In genomic region chr1:164248465-164249331, GRCm38 (mm10) we compare ENCODE assay signal across 8 mouse cellular contexts. TPM values are rescaled to one million over a fixed set of nuclear protein-coding genes. Genes with fewer than 3 reads are reported as not detected.
DNase-seq lines count a peak whose midpoint lies in the region; ATAC-seq and TF ChIP-seq lines count a peak whose summit lies in the region.

Gene Slc19a2, plus strand, starts transcription at chr1:164249046.

- peak within 1 kb of the TSS; percentile 71 for H3ac ChIP-seq in C2C12 (ENCODE audit: control insufficient read depth, insufficient read length, low read depth)
- H3ac ChIP-seq in myocyte (ENCODE audit: control insufficient read depth, insufficient read length) = peak within 1 kb of the TSS; percentile 82

- DNase-seq in brain, embryonic 14.5 days (ENCODE audit: low read depth) = peak; percentile 99
- peak; percentile 97 for DNase-seq in liver, adult 2 months (ENCODE audit: extremely low read depth, low read depth, low spot score)
- peak; percentile 98 for DNase-seq in splenic B cell, adult 2 months (ENCODE audit: low read depth, low spot score)

- H3K4me1 ChIP-seq in erythroblast, embryonic 14.5 days (ENCODE audit: control insufficient read depth) = peaks cover 44% of the 10 kb centered on the region
- H3K4me1 ChIP-seq in heart, embryonic 11.5 days (ENCODE audit: control insufficient read depth, insufficient read depth, low read length) = peaks cover 15% of the 10 kb centered on the region
- H3K4me1 ChIP-seq in kidney, embryonic 16.5 days (ENCODE audit: insufficient read depth, low read length) = peaks cover 23% of the 10 kb centered on the region
- no peaks in the 10 kb centered on the region for H3K4me1 ChIP-seq in liver, adult 2 months (ENCODE audit: control insufficient read depth, insufficient read depth, low read length)

- H3K79me2 ChIP-seq in C2C12 (ENCODE audit: control insufficient read depth, insufficient read depth) (peaks cover 45% of the 10 kb centered on the region), myocyte (ENCODE audit: control insufficient read depth, insufficient read depth) (peaks cover 35% of the 10 kb centered on the region)
- H3K79me2 ChIP-seq in liver, adult 2 months (ENCODE audit: control insufficient read depth, insufficient read depth, low read length) = peaks cover 18% of the 10 kb centered on the region; the same call in 1 of the 2 replicates

- H3K4me3 ChIP-seq in C2C12 (ENCODE audit: insufficient read depth, poor library complexity, severe bottlenecking) (peak within 1 kb of the TSS; percentile 75), myocyte (peak within 1 kb of the TSS; percentile 38)
- peak within 1 kb of the TSS; percentile 65 for H3K4me3 ChIP-seq in erythroblast, embryonic 14.5 days (replicated peaks)
- H3K4me3 ChIP-seq in heart, embryonic 11.5 days (ENCODE audit: low read depth, low read length) = peak within 1 kb of the TSS; percentile 79
- peak within 1 kb of the TSS; percentile 83 for H3K4me3 ChIP-seq in kidney, embryonic 16.5 days (ENCODE audit: low read length)
- H3K4me3 ChIP-seq in liver, adult 2 months (ENCODE audit: insufficient read depth, low read depth, low read length) = peak within 1 kb of the TSS; percentile 90

- peak within 1 kb of the TSS; percentile 87 for H3K9ac ChIP-seq in heart, embryonic 11.5 days (ENCODE audit: low read depth, low read length)
- peak within 1 kb of the TSS; percentile 82 for H3K9ac ChIP-seq in kidney, embryonic 16.5 days (replicated peaks; ENCODE audit: low read length)
- H3K9ac ChIP-seq in liver, adult 2 months (ENCODE audit: low read depth, low read length) = peak within 1 kb of the TSS; percentile 93

- H3K79me3 ChIP-seq in C2C12 (ENCODE audit: low read depth) = peaks cover 40% of the 10 kb centered on the region

- peak within 1 kb of the TSS; percentile 92 for H3K4me2 ChIP-seq in heart, embryonic 11.5 days
- peak within 1 kb of the TSS; percentile 88 for H3K4me2 ChIP-seq in kidney, embryonic 16.5 days (replicated peaks; ENCODE audit: low read depth, low read length)
- H3K4me2 ChIP-seq in myocyte (ENCODE audit: low read depth) = peak within 1 kb of the TSS; percentile 87

- ATAC-seq in heart, embryonic 11.5 days (replicated peaks; ENCODE audit: insufficient number of reproducible peaks, low FRiP score, low TSS enrichment) = peak; percentile 96
- ATAC-seq in kidney, embryonic 16.5 days (ENCODE audit: low FRiP score, low TSS enrichment) = peak; percentile 98

- TF ChIP-seq POLR2A in brain, embryonic 14.5 days (IDR thresholded peaks at IDR 0.05; ENCODE audit: borderline replicate concordance, extremely low read depth, insufficient read depth, insufficient read length, poor library complexity, severe bottlenecking) = peak; percentile 61; the same call in 1 of the 2 replicates
- TF ChIP-seq POLR2A in liver, adult 2 months (IDR thresholded peaks at IDR 0.05; ENCODE audit: extremely low read depth, insufficient read depth, low read length) = peak; percentile 89
- TF ChIP-seq POLR2A in myocyte (IDR thresholded peaks at IDR 0.05; ENCODE audit: insufficient read length, low read depth) = peak; percentile 92

- TF ChIP-seq CTCF in C2C12 (IDR thresholded peaks at IDR 0.05; ENCODE audit: control insufficient read depth, insufficient read depth, insufficient read length) = no peak
- TF ChIP-seq CTCF in brain, embryonic 14.5 days (IDR thresholded peaks at IDR 0.05; ENCODE audit: borderline replicate concordance, extremely low read depth, insufficient read depth, insufficient read length) = no peak
- no peak for TF ChIP-seq CTCF in liver, adult 2 months (IDR thresholded peaks at IDR 0.05; ENCODE audit: low read depth, low read length)

- no peaks in the 10 kb centered on the region for H3K27me3 ChIP-seq in C2C12 (ENCODE audit: control insufficient read depth, insufficient read depth, insufficient read length)
- H3K27me3 ChIP-seq in erythroblast, embryonic 14.5 days (ENCODE audit: control insufficient read depth) = peaks cover 4% of the 10 kb centered on the region; the same call in 1 of the 2 replicates
- H3K27me3 ChIP-seq in heart, embryonic 11.5 days (ENCODE audit: control insufficient read depth, insufficient read depth, low read length) = no peaks in the 10 kb centered on the region
- H3K27me3 ChIP-seq in kidney, embryonic 16.5 days (ENCODE audit: insufficient read depth, low read length) = no peaks in the 10 kb centered on the region
- no peaks in the 10 kb centered on the region for H3K27me3 ChIP-seq in liver, adult 2 months (ENCODE audit: control insufficient read depth, insufficient read depth, low read length)
- no peaks in the 10 kb centered on the region for H3K27me3 ChIP-seq in myocyte (ENCODE audit: control insufficient read depth, insufficient read depth, insufficient read length)
- H3K27me3 ChIP-seq in splenic B cell, adult 2 months (ENCODE audit: control insufficient read depth, insufficient read depth, low read length, poor library complexity, severe bottlenecking) = no peaks in the 10 kb centered on the region

- H3K9me3 ChIP-seq in erythroblast, embryonic 14.5 days (ENCODE audit: control insufficient read depth, low read length) = no peaks in the 10 kb centered on the region
- no peaks in the 10 kb centered on the region for H3K9me3 ChIP-seq in heart, embryonic 11.5 days (replicated peaks; ENCODE audit: control insufficient read depth, low read length)
- no peaks in the 10 kb centered on the region for H3K9me3 ChIP-seq in kidney, embryonic 16.5 days (ENCODE audit: low read length)

- H3K36me3 ChIP-seq in C2C12 (ENCODE audit: control insufficient read depth, insufficient read depth) (no peaks in the 10 kb centered on the region), myocyte (ENCODE audit: control insufficient read depth, insufficient read depth) (no peaks in the 10 kb centered on the region)
- H3K36me3 ChIP-seq in erythroblast, embryonic 14.5 days (ENCODE audit: control insufficient read depth) = no peaks in the 10 kb centered on the region
- H3K36me3 ChIP-seq in heart, embryonic 11.5 days (ENCODE audit: control insufficient read depth, insufficient read depth, low read length) = no peaks in the 10 kb centered on the region
- H3K36me3 ChIP-seq in kidney, embryonic 16.5 days (ENCODE audit: insufficient read depth, low read length) = no peaks in the 10 kb centered on the region
- no peaks in the 10 kb centered on the region for H3K36me3 ChIP-seq in liver, adult 2 months (ENCODE audit: control insufficient read depth, insufficient read depth, low read length)
- H3K36me3 ChIP-seq in splenic B cell, adult 2 months (ENCODE audit: control insufficient read depth, insufficient read depth, low read length, poor library complexity, severe bottlenecking) = no peaks in the 10 kb centered on the region

- 2% methylated on average over 56 of the region's 79 CpGs for WGBS in heart, embryonic 11.5 days (ENCODE audit: insufficient replicate concordance)
- WGBS in kidney, embryonic 16.5 days = 0% methylated on average over 55 of the region's 79 CpGs
- under 1% methylated on average over 61 of the region's 79 CpGs for WGBS in liver, adult 2 months

- peak within 1 kb of the TSS; percentile 90 for H3K27ac ChIP-seq in heart, embryonic 11.5 days (ENCODE audit: low read depth, low read length)
- H3K27ac ChIP-seq in kidney, embryonic 16.5 days (ENCODE audit: low read length) = peak within 1 kb of the TSS; percentile 91
- H3K27ac ChIP-seq in liver, adult 2 months (replicated peaks; ENCODE audit: insufficient read depth, low read depth, low read length) = peak within 1 kb of the TSS; percentile 90

TF ChIP-seq in C2C12, 6 proteins besides CTCF, POLR2A, EP300 and RAD21:
- TF ChIP-seq MYOD1 (IDR thresholded peaks at IDR 0.05; ENCODE audit: control insufficient read depth, insufficient read length, low read depth) (no peak), MYOG (IDR thresholded peaks at IDR 0.05; ENCODE audit: control insufficient read depth, extremely low read depth, insufficient read length) (no peak), FOSL1 (IDR thresholded peaks at IDR 0.05; ENCODE audit: insufficient read depth, low read length, poor library complexity, severe bottlenecking) (no peak), MAX (IDR thresholded peaks at IDR 0.05) (peak; percentile 61), CEBPB (IDR thresholded peaks at IDR 0.05; ENCODE audit: low read depth) (peak; percentile 23), USF1 (IDR thresholded peaks at IDR 0.05; ENCODE audit: low read depth) (no peak)
TF ChIP-seq in C2C12: peak in this region for 2.

TF ChIP-seq in myocyte, 11 proteins besides CTCF, POLR2A, EP300 and RAD21:
- TF ChIP-seq CEBPB (IDR thresholded peaks at IDR 0.05; ENCODE audit: insufficient read depth, poor library complexity, severe bottlenecking) (peak; percentile 94), MAX (IDR thresholded peaks at IDR 0.05; ENCODE audit: low read depth) (no peak), POLR2AphosphoS2 (IDR thresholded peaks at IDR 0.05; ENCODE audit: insufficient read length, low read depth) (peak; percentile 93), SRF (IDR thresholded peaks at IDR 0.05; ENCODE audit: control insufficient read depth, insufficient read length, low read depth) (peak; percentile 68), USF1 (IDR thresholded peaks at IDR 0.05; ENCODE audit: low read depth) (no peak)

RNA-seq across cellular contexts. Expression of gene Slc19a2, which starts in this region (rescaled TPM):
- 10.1 TPM for polyA plus RNA-seq in C2C12 (2012; fragmentation: generic; extraction: Trizol)
- polyA plus RNA-seq in brain, embryonic 14.5 days (2012; rRNA removed) = 8.3 and 8.5 TPM in 2 replicates
- 0.07 and 0.36 TPM in 2 replicates for polyA plus RNA-seq in erythroblast, embryonic 14.5 days (2012)
- polyA plus RNA-seq in heart, embryonic 11.5 days (2014; fragmentation: Nextera tagmentation; extraction: Ambion mirVana) = 8.9 TPM in 2 replicates
- 11.3 and 12.1 TPM in 2 replicates for polyA plus RNA-seq in kidney, embryonic 16.5 days (2015; fragmentation: Nextera tagmentation; extraction: Ambion mirVana)
- total RNA-seq in liver, adult 2 months (2014; rRNA removed) = 96.1 and 121 TPM in 2 replicates
- polyA plus RNA-seq in liver, adult 2 months (2012; rRNA removed) = 84.5 and 86.9 TPM in 2 replicates
- polyA plus RNA-seq in myocyte (2012; fragmentation: generic; extraction: Trizol) = 6.2 TPM

Comparison
In these comparisons a context has a peak if more than half of its experiments do, and no peak if none do; other contexts are left out.
1. Peak in every context shown above with its lines: DNase-seq, ATAC-seq, H3K4me3 ChIP-seq and H3K27ac ChIP-seq.
2. H3K4me3 ChIP-seq: peak in every context shown above with its lines; median percentile 90 in liver, adult 2 months; 83 in kidney, embryonic 16.5 days; 79 in heart, embryonic 11.5 days; 75 in C2C12; 65 in erythroblast, embryonic 14.5 days; 38 in myocyte.